Mouse (Mus musculus) liver, embryonic 14.5 days (tissue): ENCODE measurements around the gene Derl2.

ENCODE experiments used
- CTCF ChIP-seq: IDR thresholded peaks from 2 replicates; pipeline ENCODE4 v1.5.1; 2016; ENCODE audit warnings: antibody characterized with exemption, low read depth, control low read depth
- EP300 ChIP-seq: IDR thresholded peaks from 2 replicates; pipeline ENCODE4 v1.6.1; 2016; ENCODE audit warnings: antibody characterized with exemption, low read depth

- TF ChIP-seq CTCF (no peak), EP300 (no peak)
Measured at GRCm38 (mm10) chr11:70964222-70964907, 55.3 kb downstream of the Derl2 start.
